Mouse (Mus musculus) lung, embryonic 16.5 days (tissue): ENCODE measurements around the gene Olfr1386. TPM values are rescaled to one million over a fixed set of nuclear protein-coding genes. Genes with fewer than 3 reads are reported as not detected.

ENCODE experiments used
- ATAC-seq: fragments of 200-750 bp; cut with Nextera tagmentation; 2 replicates; pipeline ENCODE4 v1.8.0; 2017; ENCODE audit warnings: low read depth, mild to moderate bottlenecking, moderate library complexity
- H3K27ac ChIP-seq: fragments of 300-500 bp; sonication (generic); 2 replicates; pipeline ENCODE4 v1.5.1; 2014; ENCODE audit warnings: mild to moderate bottlenecking, control low read depth, low read length
- H3K27me3 ChIP-seq: fragments of 300-500 bp; sonication (generic); 2 replicates; pipeline ENCODE4 v1.6.1; 2014; ENCODE audit warnings: low read depth, low read length, mixed read lengths; ENCODE audit not compliant: control insufficient read depth, insufficient read depth
- H3K36me3 ChIP-seq: fragments of 300-500 bp; sonication (generic); 2 replicates; pipeline ENCODE4 v1.6.1; 2014; ENCODE audit warnings: low read length; ENCODE audit not compliant: control insufficient read depth, insufficient read depth
- H3K4me1 ChIP-seq: fragments of 300-500 bp; sonication (generic); replicated peaks from 2 replicates; pipeline ENCODE4 v1.6.1; 2014; ENCODE audit warnings: low read length, mixed read lengths; ENCODE audit not compliant: control insufficient read depth, insufficient read depth
- H3K4me2 ChIP-seq: fragments of 300-500 bp; sonication (generic); 2 replicates; pipeline ENCODE4 v1.6.1; 2014; ENCODE audit warnings: low read depth, low read length, control low read depth
- H3K4me3 ChIP-seq: fragments of 300-500 bp; sonication (generic); 2 replicates; pipeline ENCODE4 v1.5.1; 2014; ENCODE audit warnings: mild to moderate bottlenecking, low read length, control low read depth
- H3K9ac ChIP-seq: fragments of 300-500 bp; sonication (generic); 2 replicates; pipeline ENCODE4 v1.6.1; 2014; ENCODE audit warnings: low read length, control low read depth
- H3K9me3 ChIP-seq: fragments of 300-500 bp; sonication (generic); 2 replicates; pipeline ENCODE4 v1.6.1; 2016; ENCODE audit warnings: low read length; ENCODE audit not compliant: control insufficient read depth
- polyA plus RNA-seq: library from polyadenylated mRNA; unstranded; fragments of >200 nt; fragmentation: Nextera tagmentation; extraction: Ambion mirVana; gene quantifications from 2 replicates; pipeline ENCODE4 v1.2.1, GENCODE M21; 2015

Olfr1386 gene
- polyA plus RNA-seq, 1 experiment from 2014 or later: not detected

DNA sequence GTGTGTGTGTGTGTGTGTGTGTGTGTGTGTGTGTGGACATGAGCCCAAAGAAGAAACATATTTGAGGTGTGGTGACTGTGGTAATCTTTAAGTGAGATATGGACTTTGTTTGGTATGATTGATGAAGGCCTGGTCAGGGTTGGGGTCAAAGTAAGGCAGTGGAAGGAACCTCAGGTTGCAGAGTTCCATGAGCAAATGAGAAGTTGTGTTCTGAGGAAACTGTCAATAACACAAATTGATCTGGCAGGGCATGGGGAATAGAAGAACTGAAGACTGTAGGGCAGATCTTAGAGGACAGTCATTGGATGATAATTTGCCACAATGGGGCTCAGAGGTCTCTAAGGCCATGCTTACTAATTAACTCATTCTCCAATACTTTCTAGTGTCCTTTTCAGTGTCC, 54.5 kb downstream of the Olfr1386 start, which contains the start of gene Olfr1383:
Gene Olfr1383, plus strand, starts transcription at position 301 of the 400 bp plus-strand sequence.
- ATAC-seq: no peak

More for the DNA sequence above, 54.5 kb downstream of the Olfr1386 start, which contains the start of gene Olfr1383:
- H3K36me3 ChIP-seq: no peaks in the 10 kb centered on the region
- H3K4me3 ChIP-seq: no peak within 1 kb of the TSS
- H3K9ac ChIP-seq: no peak within 1 kb of the TSS
- H3K27me3 ChIP-seq: no peaks in the 10 kb centered on the region
- H3K9me3 ChIP-seq: no peaks in the 10 kb centered on the region
- no peaks in the 10 kb centered on the region for H3K4me1 ChIP-seq
- no peak within 1 kb of the TSS for H3K4me2 ChIP-seq
- H3K27ac ChIP-seq: no peak within 1 kb of the TSS

Other genes with a start within 250 kb of the Olfr1386 start
- 73.0 and 78.9 TPM in 2 replicates for gene Mgat1, start 220.9 kb upstream of the Olfr1386 start, polyA plus RNA-seq
- gene Olfr1393, start 186.7 kb upstream of the Olfr1386 start, polyA plus RNA-seq: 0.05 TPM in 1 of 2 replicates, not detected in the other
- 0.14 TPM in 1 of 2 replicates, not detected in the other for gene Olfr1392, start 179.8 kb upstream of the Olfr1386 start, polyA plus RNA-seq
- not detected in 2 replicates for gene Olfr10, start 160.3 kb upstream of the Olfr1386 start, polyA plus RNA-seq
- gene Olfr1391, start 142.3 kb upstream of the Olfr1386 start, polyA plus RNA-seq: not detected in 2 replicates
- not detected in 2 replicates for gene Olfr1390, start 129.9 kb upstream of the Olfr1386 start, polyA plus RNA-seq
- not detected in 2 replicates for gene Olfr1389, start 42.0 kb upstream of the Olfr1386 start, polyA plus RNA-seq
- gene Olfr1388, start 28.4 kb upstream of the Olfr1386 start, polyA plus RNA-seq: 0.05 TPM in 1 of 2 replicates, not detected in the other
- gene Olfr1387, start 9.7 kb upstream of the Olfr1386 start, polyA plus RNA-seq: not detected in 2 replicates
- gene Olfr1385, start 24.0 kb downstream of the Olfr1386 start, polyA plus RNA-seq: not detected in 2 replicates
- gene Olfr1384, start 41.7 kb downstream of the Olfr1386 start, polyA plus RNA-seq: not detected in 2 replicates
- gene Olfr1383, start 54.6 kb downstream of the Olfr1386 start, polyA plus RNA-seq: not detected in 2 replicates
- gene Olfr1382, start 63.2 kb downstream of the Olfr1386 start, polyA plus RNA-seq: not detected in 2 replicates
- not detected in 2 replicates for gene Olfr1381, start 78.4 kb downstream of the Olfr1386 start, polyA plus RNA-seq
- gene Olfr1380, start 91.8 kb downstream of the Olfr1386 start, polyA plus RNA-seq: not detected in 2 replicates
- 8.8 and 10.7 TPM in 2 replicates for gene Flt4, start 144.2 kb downstream of the Olfr1386 start, polyA plus RNA-seq
- gene Scgb3a1, start 198.6 kb downstream of the Olfr1386 start, polyA plus RNA-seq: 3.1 and 12.6 TPM in 2 replicates
- gene Cnot6, start 247.7 kb downstream of the Olfr1386 start, polyA plus RNA-seq: 54.2 and 57.1 TPM in 2 replicates